Mouse (Mus musculus) yolk sac, embryonic 10.5 days (tissue): Measurements from ENCODE around the gene Tmem235.

ENCODE experiments used
- DNase-seq: peaks from one replicate; pipeline ENCODE4 v3.0.0-alpha.2; 2017; ENCODE audit warnings: low spot score

The Tmem235 gene

DNA sequence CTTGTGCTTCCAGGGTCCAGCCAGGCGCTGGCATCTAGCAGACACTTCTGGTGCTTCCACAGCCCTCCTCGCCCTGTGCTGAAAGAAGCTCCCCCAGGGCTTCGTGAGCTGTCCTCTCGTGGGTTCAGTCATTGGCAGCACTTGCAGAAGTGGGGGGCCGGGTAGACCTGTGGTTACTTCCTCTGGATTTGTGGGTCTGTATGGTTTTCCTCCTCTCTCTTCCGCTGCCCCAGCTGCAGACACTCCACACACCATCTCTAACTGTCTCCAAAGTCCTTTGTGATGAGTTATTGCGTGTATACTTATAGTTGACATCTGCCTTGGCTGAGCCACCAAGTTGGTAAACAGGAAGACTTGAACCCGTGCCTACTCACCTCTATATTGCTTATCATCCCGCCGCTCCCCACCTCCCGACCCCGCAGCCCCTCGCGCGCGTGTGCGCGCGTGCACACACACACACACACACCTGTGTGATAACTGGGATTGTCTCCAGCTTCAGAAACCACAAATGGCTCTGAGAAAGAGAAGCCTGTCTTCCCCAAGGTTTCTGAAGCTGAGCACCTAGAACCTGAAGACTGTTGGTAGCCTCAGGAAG lies 31.1 kb downstream of the Tmem235 start:
- DNase-seq: no peak

- DNase-seq: no peak
Observed at GRCm38 (mm10) chr11:117892199-117892598, 31.6 kb downstream of the Tmem235 start.

GRCm38 (mm10) chr11:117894676-117895075 lies 34.1 kb downstream of the Tmem235 start:
- no peak for DNase-seq

GRCm38 (mm10) chr11:117896533-117896932 lies 36.0 kb downstream of the Tmem235 start:
- no peak for DNase-seq

DNA sequence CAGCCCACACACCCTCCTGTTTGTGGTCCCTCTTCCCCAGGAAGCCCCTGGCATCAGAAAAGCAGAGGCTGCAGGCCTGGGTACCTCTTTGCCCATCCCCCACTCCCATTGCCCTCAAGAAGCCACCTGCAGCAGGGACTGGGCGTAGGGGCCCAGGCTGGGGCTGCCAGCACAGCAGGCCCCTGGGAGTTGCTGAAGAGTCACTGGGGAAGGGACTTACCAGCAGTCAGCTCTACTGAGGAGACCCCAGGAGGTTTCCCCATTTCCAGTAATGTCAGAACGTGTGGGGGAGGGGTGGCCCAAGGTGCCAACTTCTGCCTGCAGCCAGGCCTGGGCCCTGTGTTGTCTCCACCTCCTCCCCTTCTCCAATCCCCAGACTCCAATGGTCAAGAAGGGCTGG lies 41.7 kb downstream of the Tmem235 start:
- DNase-seq: no peak

DNA sequence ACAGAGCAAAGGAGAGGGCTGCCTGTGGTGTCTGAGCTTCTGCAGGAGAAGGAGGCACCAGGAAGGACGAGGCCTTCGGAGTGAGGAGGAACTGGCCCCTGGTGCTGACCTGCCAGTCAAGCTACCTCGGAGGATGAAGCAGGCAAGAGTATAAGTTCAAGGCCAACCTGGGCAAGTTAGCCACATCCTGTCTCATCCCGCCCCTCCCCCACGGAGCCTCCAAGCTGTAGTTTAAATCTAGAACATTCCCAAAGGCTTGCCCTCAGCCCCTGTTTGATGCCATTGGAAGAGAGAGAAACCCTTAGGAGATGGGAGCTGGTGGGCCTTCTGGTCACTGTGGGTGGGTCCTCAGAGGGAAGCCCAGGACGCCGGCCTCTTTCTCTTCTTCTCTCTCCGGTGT lies 43.9 kb downstream of the Tmem235 start:
- no peak for DNase-seq

DNA sequence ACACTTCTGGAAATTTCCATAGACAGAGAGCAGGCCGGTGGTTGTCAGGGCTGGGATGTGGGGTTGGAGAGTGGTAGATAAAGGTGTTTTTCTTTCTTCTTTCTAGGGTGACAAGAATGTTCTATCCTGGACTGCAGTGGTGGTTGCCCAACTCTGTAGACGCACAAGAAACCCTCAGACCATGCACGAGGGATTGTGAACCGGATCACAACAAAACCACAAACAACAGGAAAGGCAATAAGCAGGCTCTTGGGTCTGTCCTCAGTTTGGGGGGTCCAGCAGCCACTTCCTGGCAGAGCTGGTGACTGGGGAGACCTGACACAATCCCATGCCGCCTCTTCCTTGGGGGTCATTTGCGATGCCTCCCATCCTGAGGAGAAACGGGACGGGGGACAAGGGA lies 48.8 kb downstream of the Tmem235 start:
- no peak for DNase-seq

DNA sequence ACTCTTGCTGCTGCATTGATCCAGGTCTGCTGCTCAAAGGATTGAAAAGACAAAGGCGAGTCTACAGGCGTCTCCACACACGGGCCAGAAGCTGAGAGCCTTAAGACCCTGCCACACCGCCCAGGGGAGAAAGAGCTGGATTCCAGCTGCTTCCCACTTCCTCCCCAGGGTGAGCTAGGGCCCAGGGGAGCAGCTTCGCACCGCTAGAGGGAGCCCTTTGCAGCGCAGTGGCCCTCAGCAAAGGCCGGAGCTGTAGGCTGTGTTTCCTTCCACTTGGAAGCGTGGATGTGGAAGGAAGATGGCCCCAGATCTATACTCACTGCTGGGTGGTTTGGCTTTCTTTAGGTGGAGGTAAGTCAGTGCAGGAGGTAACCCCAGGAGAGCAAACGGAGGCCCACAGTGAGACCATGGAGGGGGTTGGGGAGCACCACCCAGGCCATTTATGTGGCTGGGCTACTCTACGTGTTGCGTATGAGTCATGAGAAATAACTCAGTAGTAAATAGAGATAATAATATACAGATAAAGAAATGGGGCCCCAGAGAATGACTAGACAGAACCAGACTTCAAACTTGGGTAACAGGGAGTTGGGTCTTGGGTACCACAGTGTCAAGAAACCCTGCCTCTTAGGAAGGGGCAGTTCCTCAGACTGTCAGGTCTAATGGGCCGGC lies 52.3 kb downstream of the Tmem235 start:
- DNase-seq: peak; percentile 71

DNA sequence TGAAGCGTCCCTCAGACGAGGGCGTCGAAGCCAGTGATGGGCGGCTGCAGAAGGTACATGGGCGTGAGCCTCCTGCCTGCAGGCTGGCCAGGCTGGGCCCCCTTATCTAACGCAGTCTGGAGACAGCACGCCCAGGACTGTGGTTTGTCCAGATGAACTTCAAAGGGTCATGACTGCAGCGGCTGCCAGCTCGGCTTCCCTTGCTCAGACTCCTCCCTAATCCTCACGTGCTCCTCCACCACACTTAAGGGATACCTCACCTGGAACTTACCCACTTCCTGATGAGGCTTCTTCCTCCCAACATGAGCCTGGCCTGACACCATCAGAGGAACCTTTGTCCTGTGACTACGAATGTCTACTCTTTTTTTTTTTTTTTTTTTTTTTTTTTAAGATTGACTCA lies 54.0 kb downstream of the Tmem235 start:
- DNase-seq: peak; percentile 64
